Mouse (Mus musculus): Measurements from ENCODE around the gene Cysltr2. TPM values are rescaled to one million over a fixed set of nuclear protein-coding genes. Genes with fewer than 3 reads are reported as not detected.

Gene Cysltr2
- polyA plus RNA-seq, 1 experiment from 2014 or later = not detected

GRCm38 (mm10) chr14:73045199-73045928, 3.5 kb downstream of the Cysltr2 start:
- WGBS = 70% methylated on average over 9 of the region's 9 CpGs

GRCm38 (mm10) chr14:73041689-73042088, 7.2 kb downstream of the Cysltr2 start:
- H3K4me1 ChIP-seq = no peaks in the 10 kb centered on the region
- no peak for ATAC-seq (ENCODE audit: insufficient number of reproducible peaks, low FRiP score, low TSS enrichment, low read depth)

More at GRCm38 (mm10) chr14:73045199-73045928, 3.5 kb downstream of the Cysltr2 start:
- H3K9ac ChIP-seq = no peak overlapping the region
- H3K4me3 ChIP-seq (replicated peaks) = no peak overlapping the region
- H3K27me3 ChIP-seq = no peaks in the 10 kb centered on the region
- H3K4me2 ChIP-seq (replicated peaks) = no peak overlapping the region
- H3K4me1 ChIP-seq = no peaks in the 10 kb centered on the region
- no peak for ATAC-seq (ENCODE audit: insufficient number of reproducible peaks, low FRiP score, low TSS enrichment, low read depth)
- no peak overlapping the region for H3K27ac ChIP-seq (replicated peaks)
- no peaks in the 10 kb centered on the region for H3K9me3 ChIP-seq (replicated peaks)
- no peaks in the 10 kb centered on the region for H3K36me3 ChIP-seq

DNA sequence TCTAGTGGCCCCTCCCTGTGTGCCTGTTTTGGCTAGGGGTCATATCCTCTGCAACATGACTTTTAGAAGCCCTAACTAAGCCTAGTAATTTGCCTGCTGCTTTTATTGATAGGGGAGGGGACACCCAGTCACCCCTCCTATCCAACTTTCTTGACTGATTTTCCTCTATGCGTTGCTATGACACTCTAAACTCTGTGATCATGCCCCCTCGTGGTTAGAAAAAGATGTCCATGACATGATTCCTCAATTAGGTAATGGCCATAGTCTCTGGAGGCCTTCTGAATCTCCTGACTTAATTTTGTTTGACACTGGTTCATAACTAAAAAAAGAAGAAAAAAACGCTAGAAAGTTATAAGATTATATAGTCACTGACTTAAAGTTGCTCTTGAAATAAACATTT, 15.6 kb downstream of the Cysltr2 start:
- no peak for ATAC-seq (ENCODE audit: insufficient number of reproducible peaks, low FRiP score, low TSS enrichment, low read depth)
- 46% methylated on average over 3 of the region's 3 CpGs for WGBS
- H3K36me3 ChIP-seq = no peaks in the 10 kb centered on the region
- H3K4me2 ChIP-seq (replicated peaks) = no peak overlapping the region
- H3K27me3 ChIP-seq = no peaks in the 10 kb centered on the region
- no peaks in the 10 kb centered on the region for H3K4me1 ChIP-seq
- no peak overlapping the region for H3K27ac ChIP-seq (replicated peaks)
- H3K4me3 ChIP-seq (replicated peaks) = no peak overlapping the region
- no peak overlapping the region for H3K9ac ChIP-seq
- H3K9me3 ChIP-seq (replicated peaks) = no peaks in the 10 kb centered on the region

More at GRCm38 (mm10) chr14:73041689-73042088, 7.2 kb downstream of the Cysltr2 start:
- Histone ChIP-seq H3K27me3 (no peaks in the 10 kb centered on the region), H3K27ac (replicated peaks) (no peak overlapping the region), H3K36me3 (no peaks in the 10 kb centered on the region), H3K9me3 (replicated peaks) (no peaks in the 10 kb centered on the region), H3K4me3 (replicated peaks) (no peak overlapping the region), H3K4me2 (replicated peaks) (no peak overlapping the region), H3K9ac (no peak overlapping the region)
- WGBS = 69% methylated on average over 2 of the region's 2 CpGs

- 84% methylated on average over 3 of the region's 3 CpGs for WGBS
- Histone ChIP-seq H3K9ac (no peak overlapping the region), H3K27ac (replicated peaks) (no peak overlapping the region)
These were observed 17.7 kb downstream of the Cysltr2 start for GRCm38 (mm10) chr14:73031218-73031617.

DNA sequence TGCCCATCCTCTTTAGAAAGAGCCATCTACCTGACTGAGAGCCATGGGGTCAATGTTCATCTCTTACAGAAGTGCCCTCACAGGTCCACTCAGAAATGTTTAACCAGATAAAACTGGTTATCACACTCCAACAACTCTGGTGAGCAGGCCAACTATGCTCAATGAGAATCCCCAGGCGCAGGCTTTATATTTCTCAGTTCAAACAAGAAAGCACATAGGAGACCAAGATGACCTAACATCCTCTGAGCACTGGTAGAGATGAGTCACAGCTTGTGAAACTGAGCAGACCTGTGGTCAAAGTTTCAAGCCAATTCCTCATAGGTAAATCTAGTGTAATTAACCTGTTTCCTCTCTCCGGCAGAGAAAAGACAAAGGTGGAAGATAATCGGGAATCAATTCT, 31.6 kb downstream of the Cysltr2 start:
- Histone ChIP-seq H3K4me2 (replicated peaks) (no peak overlapping the region), H3K36me3 (no peaks in the 10 kb centered on the region), H3K9ac (no peak overlapping the region), H3K27ac (replicated peaks) (no peak overlapping the region), H3K4me3 (replicated peaks) (no peak overlapping the region), H3K27me3 (no peaks in the 10 kb centered on the region), H3K9me3 (replicated peaks) (no peaks in the 10 kb centered on the region), H3K4me1 (peaks cover 6% of the 10 kb centered on the region; the same call in 1 of the 2 replicates)
- ATAC-seq (ENCODE audit: insufficient number of reproducible peaks, low FRiP score, low TSS enrichment, low read depth) = no peak
- WGBS = 90% methylated on average over 3 of the region's 3 CpGs

More at GRCm38 (mm10) chr14:73031218-73031617, 17.7 kb downstream of the Cysltr2 start:
- Histone ChIP-seq H3K4me2 (replicated peaks) (no peak overlapping the region), H3K36me3 (no peaks in the 10 kb centered on the region), H3K4me3 (replicated peaks) (no peak overlapping the region), H3K4me1 (no peaks in the 10 kb centered on the region), H3K27me3 (no peaks in the 10 kb centered on the region), H3K9me3 (replicated peaks) (no peaks in the 10 kb centered on the region)
- ATAC-seq (ENCODE audit: insufficient number of reproducible peaks, low FRiP score, low TSS enrichment, low read depth) = no peak

DNA sequence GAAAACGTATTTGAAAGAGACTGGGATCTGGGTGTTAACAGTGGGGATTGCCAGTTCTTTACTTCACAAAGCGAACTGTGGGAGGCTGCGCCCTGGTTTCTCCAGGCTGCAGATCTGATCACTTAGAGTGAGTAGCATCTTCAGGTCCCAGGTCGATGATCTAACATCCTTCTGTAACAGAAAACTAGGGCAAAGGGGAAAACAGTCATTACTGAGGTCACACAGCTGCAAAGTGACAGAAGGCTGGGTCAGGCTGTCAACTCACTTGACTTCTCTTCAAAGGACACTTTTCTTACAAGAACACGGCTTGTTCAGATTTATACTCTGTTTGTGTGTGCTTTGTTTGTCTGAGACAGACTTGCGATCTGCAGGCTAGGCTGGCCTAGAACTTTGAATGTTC, 33.5 kb downstream of the Cysltr2 start:
- no peak overlapping the region for H3K4me2 ChIP-seq (replicated peaks)
- peaks cover 6% of the 10 kb centered on the region; the same call in 1 of the 2 replicates for H3K4me1 ChIP-seq
- ATAC-seq (ENCODE audit: insufficient number of reproducible peaks, low FRiP score, low TSS enrichment, low read depth) = no peak
- H3K9me3 ChIP-seq (replicated peaks) = no peaks in the 10 kb centered on the region
- WGBS = 68% methylated on average over 6 of the region's 6 CpGs
- H3K27ac ChIP-seq (replicated peaks) = no peak overlapping the region
- no peak overlapping the region for H3K9ac ChIP-seq
- H3K4me3 ChIP-seq (replicated peaks) = no peak overlapping the region
- H3K27me3 ChIP-seq = no peaks in the 10 kb centered on the region
- H3K36me3 ChIP-seq = no peaks in the 10 kb centered on the region

- no peaks in the 10 kb centered on the region for H3K9me3 ChIP-seq (replicated peaks)
- H3K27ac ChIP-seq (replicated peaks) = peak overlapping the region; percentile 72
- H3K27me3 ChIP-seq = no peaks in the 10 kb centered on the region
- WGBS = 30% methylated on average over 9 of the region's 9 CpGs
- H3K4me3 ChIP-seq (replicated peaks) = no peak overlapping the region
- H3K4me2 ChIP-seq (replicated peaks) = no peak overlapping the region
- ATAC-seq (ENCODE audit: insufficient number of reproducible peaks, low FRiP score, low TSS enrichment, low read depth) = peak; percentile 76
- H3K4me1 ChIP-seq = peaks cover 6% of the 10 kb centered on the region; the same call in 1 of the 2 replicates
- H3K9ac ChIP-seq = no peak overlapping the region
- H3K36me3 ChIP-seq = no peaks in the 10 kb centered on the region
These were observed 35.0 kb downstream of the Cysltr2 start for GRCm38 (mm10) chr14:73013723-73014544.

DNA sequence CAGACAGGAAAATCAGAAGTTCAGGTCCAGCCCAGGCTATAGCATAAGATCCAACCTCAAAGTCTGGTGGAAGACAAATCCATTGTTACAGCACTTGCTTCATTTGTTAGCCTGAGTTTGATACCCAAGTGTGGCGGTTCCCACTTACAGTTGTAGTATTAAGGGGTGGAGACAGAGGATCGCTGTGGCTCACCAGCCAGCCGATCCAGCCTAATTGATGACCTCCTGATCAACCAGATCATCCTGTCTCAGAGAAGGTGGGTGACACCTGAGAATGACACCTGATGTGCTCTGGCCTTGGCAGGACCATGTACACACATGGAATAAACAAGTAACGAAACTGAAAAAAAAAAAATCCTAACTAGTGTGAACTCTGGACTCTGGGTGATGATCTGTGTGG, 47.1 kb downstream of the Cysltr2 start:
- Histone ChIP-seq H3K36me3 (no peaks in the 10 kb centered on the region), H3K27ac (replicated peaks) (no peak overlapping the region), H3K27me3 (no peaks in the 10 kb centered on the region), H3K4me1 (no peaks in the 10 kb centered on the region), H3K9me3 (replicated peaks) (no peaks in the 10 kb centered on the region), H3K4me3 (replicated peaks) (no peak overlapping the region), H3K4me2 (replicated peaks) (no peak overlapping the region), H3K9ac (no peak overlapping the region)
- ATAC-seq (ENCODE audit: insufficient number of reproducible peaks, low FRiP score, low TSS enrichment, low read depth) = no peak
- 85% methylated on average over 4 of the region's 4 CpGs for WGBS

DNA sequence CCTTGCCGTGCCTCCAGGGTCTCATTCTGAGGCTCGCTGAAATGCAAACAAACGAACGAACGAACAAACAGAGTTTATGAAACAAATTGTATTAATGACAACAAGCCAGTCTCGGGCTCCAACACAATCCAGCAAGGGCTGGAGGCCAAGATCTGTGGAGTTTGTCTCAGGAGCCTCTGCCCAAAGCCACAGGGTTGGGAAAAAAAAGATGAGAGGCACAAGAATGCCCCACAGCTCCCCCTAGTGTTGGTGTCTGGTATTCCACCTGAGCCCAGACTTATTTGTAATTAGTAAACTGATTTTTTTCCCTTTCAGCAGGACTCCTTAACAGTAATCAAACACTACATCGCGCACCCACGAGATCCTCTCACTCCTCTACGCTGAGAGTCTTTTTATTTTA, 48.6 kb downstream of the Cysltr2 start:
- Histone ChIP-seq H3K4me2 (replicated peaks) (no peak overlapping the region), H3K4me3 (replicated peaks) (no peak overlapping the region), H3K9me3 (replicated peaks) (no peaks in the 10 kb centered on the region), H3K9ac (no peak overlapping the region), H3K27me3 (no peaks in the 10 kb centered on the region), H3K27ac (replicated peaks) (no peak overlapping the region), H3K4me1 (no peaks in the 10 kb centered on the region), H3K36me3 (no peaks in the 10 kb centered on the region)
- ATAC-seq (ENCODE audit: insufficient number of reproducible peaks, low FRiP score, low TSS enrichment, low read depth) = no peak
- 33% methylated on average over 10 of the region's 10 CpGs for WGBS

GRCm38 (mm10) chr14:72998111-72998510, 50.8 kb downstream of the Cysltr2 start:
- Histone ChIP-seq H3K9ac (no peak overlapping the region), H3K4me3 (replicated peaks) (no peak overlapping the region), H3K27ac (replicated peaks) (no peak overlapping the region), H3K4me1 (no peaks in the 10 kb centered on the region), H3K36me3 (no peaks in the 10 kb centered on the region), H3K4me2 (replicated peaks) (no peak overlapping the region), H3K27me3 (no peaks in the 10 kb centered on the region), H3K9me3 (replicated peaks) (no peaks in the 10 kb centered on the region)
- no peak for ATAC-seq (ENCODE audit: insufficient number of reproducible peaks, low FRiP score, low TSS enrichment, low read depth)
- WGBS = 75% methylated on average over 6 of the region's 6 CpGs

DNA sequence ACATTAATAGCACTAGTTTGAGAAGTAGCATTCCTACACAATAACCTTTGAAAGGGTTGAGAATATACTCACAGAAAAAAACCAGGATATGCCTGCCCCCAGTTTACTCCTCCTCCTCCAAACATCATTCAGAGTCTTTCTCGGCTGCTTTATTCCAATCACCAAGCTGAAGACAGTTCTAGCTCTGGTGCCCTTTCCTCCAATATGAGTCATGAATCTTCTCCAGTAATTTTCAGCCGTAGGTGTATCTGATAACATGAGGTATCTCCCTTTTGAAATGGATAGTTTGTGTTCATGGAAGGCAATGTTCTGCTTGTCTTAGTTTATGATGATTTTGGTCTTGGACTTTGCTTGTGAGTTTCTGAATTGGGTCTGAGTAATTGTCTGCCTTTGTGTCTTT, 62.9 kb downstream of the Cysltr2 start:
- H3K27me3 ChIP-seq = no peaks in the 10 kb centered on the region
- no peak overlapping the region for H3K4me3 ChIP-seq (replicated peaks)
- ATAC-seq (ENCODE audit: insufficient number of reproducible peaks, low FRiP score, low TSS enrichment, low read depth) = no peak
- no peaks in the 10 kb centered on the region for H3K9me3 ChIP-seq (replicated peaks)
- 81% methylated on average over 2 of the region's 2 CpGs for WGBS
- no peak overlapping the region for H3K9ac ChIP-seq
- no peaks in the 10 kb centered on the region for H3K36me3 ChIP-seq
- no peak overlapping the region for H3K4me2 ChIP-seq (replicated peaks)
- H3K4me1 ChIP-seq = 0 out of 2 replicates have a peak, but pooled peaks cover 6% of the 10 kb centered on the region
- H3K27ac ChIP-seq (replicated peaks) = no peak overlapping the region

Data from embryonic facial prominence, embryonic 15.5 days (tissue).